Mouse (Mus musculus): ENCODE data around the gene Mafg. TPM values are rescaled to one million over a fixed set of nuclear protein-coding genes. Genes with fewer than 3 reads are reported as not detected.
A peak's percentile ranks its signal among the peaks of the same experiment; 100 is the strongest.

Mafg gene
- polyA plus RNA-seq, 1 experiment = 33.6 TPM

GRCm38 (mm10) chr11:120634810-120635209 lies 1.4 kb upstream of the Mafg start:
- 84% methylated on average over 5 of the region's 5 CpGs for WGBS
- H3K36me3 ChIP-seq (ENCODE audit: control insufficient read depth, insufficient read depth, low read length) = no peaks in the 10 kb centered on the region
- no peaks in the 10 kb centered on the region for H3K27me3 ChIP-seq (ENCODE audit: control insufficient read depth, insufficient read depth, low read length)
- TF ChIP-seq POLR2A (IDR thresholded peaks at IDR 0.05; ENCODE audit: low read depth, low read length) = no peak
- no peak for TF ChIP-seq CTCF (IDR thresholded peaks at IDR 0.05; ENCODE audit: extremely low read depth, insufficient read length, insufficient replicate concordance, low read depth, low read length)
- H3K27ac ChIP-seq (ENCODE audit: insufficient read depth, low read depth, low read length) = no peak overlapping the region
- no peak overlapping the region for H3K4me3 ChIP-seq (ENCODE audit: low read depth, low read length)
- H3K4me1 ChIP-seq (ENCODE audit: control insufficient read depth, insufficient read depth, insufficient read length, low read length) = peaks cover 23% of the 10 kb centered on the region

- Histone ChIP-seq H3K36me3 (ENCODE audit: control insufficient read depth, insufficient read depth, low read length) (peaks cover 6% of the 10 kb centered on the region), H3K27ac (ENCODE audit: insufficient read depth, low read depth, low read length) (peak overlapping the region; percentile 92), H3K4me3 (ENCODE audit: low read depth, low read length) (peak overlapping the region; percentile 87), H3K4me1 (ENCODE audit: control insufficient read depth, insufficient read depth, insufficient read length, low read length) (peaks cover 37% of the 10 kb centered on the region), H3K27me3 (ENCODE audit: control insufficient read depth, insufficient read depth, low read length) (no peaks in the 10 kb centered on the region)
- no peak for TF ChIP-seq POLR2A (IDR thresholded peaks at IDR 0.05; ENCODE audit: low read depth, low read length)
- TF ChIP-seq CTCF (IDR thresholded peaks at IDR 0.05; ENCODE audit: extremely low read depth, insufficient read length, insufficient replicate concordance, low read depth, low read length) = no peak
- under 1% methylated on average over 116 of the region's 116 CpGs for WGBS
These were observed 561 bp downstream of the Mafg start for GRCm38 (mm10) chr11:120632559-120633519.

GRCm38 (mm10) chr11:120631726-120632448 lies 1.5 kb downstream of the Mafg start:
- TF ChIP-seq POLR2A (IDR thresholded peaks at IDR 0.05; ENCODE audit: low read depth, low read length) (no peak), CTCF (IDR thresholded peaks at IDR 0.05; ENCODE audit: extremely low read depth, insufficient read length, insufficient replicate concordance, low read depth, low read length) (no peak)
- H3K4me1 ChIP-seq (ENCODE audit: control insufficient read depth, insufficient read depth, insufficient read length, low read length) = peaks cover 39% of the 10 kb centered on the region
- no peaks in the 10 kb centered on the region for H3K27me3 ChIP-seq (ENCODE audit: control insufficient read depth, insufficient read depth, low read length)
- peaks cover 11% of the 10 kb centered on the region for H3K36me3 ChIP-seq (ENCODE audit: control insufficient read depth, insufficient read depth, low read length)
- H3K4me3 ChIP-seq (ENCODE audit: low read depth, low read length) = peak overlapping the region; percentile 87
- H3K27ac ChIP-seq (ENCODE audit: insufficient read depth, low read depth, low read length) = peak overlapping the region; percentile 92
- WGBS = 34% methylated on average over 4 of the region's 4 CpGs

GRCm38 (mm10) chr11:120630881-120631725 lies 2.3 kb downstream of the Mafg start:
- Histone ChIP-seq H3K27me3 (ENCODE audit: control insufficient read depth, insufficient read depth, low read length) (no peaks in the 10 kb centered on the region), H3K4me1 (ENCODE audit: control insufficient read depth, insufficient read depth, insufficient read length, low read length) (peaks cover 39% of the 10 kb centered on the region), H3K4me3 (ENCODE audit: low read depth, low read length) (peak overlapping the region; percentile 53), H3K36me3 (ENCODE audit: control insufficient read depth, insufficient read depth, low read length) (peaks cover 11% of the 10 kb centered on the region), H3K27ac (ENCODE audit: insufficient read depth, low read depth, low read length) (peak overlapping the region; percentile 92)
- TF ChIP-seq POLR2A (IDR thresholded peaks at IDR 0.05; ENCODE audit: low read depth, low read length) (no peak), CTCF (IDR thresholded peaks at IDR 0.05; ENCODE audit: extremely low read depth, insufficient read length, insufficient replicate concordance, low read depth, low read length) (no peak)
- WGBS = 13% methylated on average over 7 of the region's 7 CpGs

- peaks cover 39% of the 10 kb centered on the region for H3K4me1 ChIP-seq (ENCODE audit: control insufficient read depth, insufficient read depth, insufficient read length, low read length)
These were observed 3.0 kb downstream of the Mafg start for GRCm38 (mm10) chr11:120630401-120630871.

GRCm38 (mm10) chr11:120629911-120630310 lies 3.5 kb downstream of the Mafg start:
- TF ChIP-seq CTCF (IDR thresholded peaks at IDR 0.05; ENCODE audit: extremely low read depth, insufficient read length, insufficient replicate concordance, low read depth, low read length) (no peak), POLR2A (IDR thresholded peaks at IDR 0.05; ENCODE audit: low read depth, low read length) (no peak)
- Histone ChIP-seq H3K4me3 (ENCODE audit: low read depth, low read length) (peak overlapping the region; percentile 53), H3K27ac (ENCODE audit: insufficient read depth, low read depth, low read length) (peak overlapping the region; percentile 92), H3K27me3 (ENCODE audit: control insufficient read depth, insufficient read depth, low read length) (no peaks in the 10 kb centered on the region), H3K4me1 (ENCODE audit: control insufficient read depth, insufficient read depth, insufficient read length, low read length) (peaks cover 43% of the 10 kb centered on the region), H3K36me3 (ENCODE audit: control insufficient read depth, insufficient read depth, low read length) (peaks cover 11% of the 10 kb centered on the region)
- 16% methylated on average over 7 of the region's 7 CpGs for WGBS

More at GRCm38 (mm10) chr11:120630401-120630871, 3.0 kb downstream of the Mafg start:
- WGBS = 28% methylated on average over 5 of the region's 5 CpGs
- TF ChIP-seq POLR2A (IDR thresholded peaks at IDR 0.05; ENCODE audit: low read depth, low read length) (no peak), CTCF (IDR thresholded peaks at IDR 0.05; ENCODE audit: extremely low read depth, insufficient read length, insufficient replicate concordance, low read depth, low read length) (no peak)
- Histone ChIP-seq H3K36me3 (ENCODE audit: control insufficient read depth, insufficient read depth, low read length) (peaks cover 11% of the 10 kb centered on the region), H3K4me3 (ENCODE audit: low read depth, low read length) (peak overlapping the region; percentile 53), H3K27ac (ENCODE audit: insufficient read depth, low read depth, low read length) (peak overlapping the region; percentile 92), H3K27me3 (ENCODE audit: control insufficient read depth, insufficient read depth, low read length) (no peaks in the 10 kb centered on the region)

All from small intestine, adult 2 months (tissue).